Mouse (Mus musculus) liver, embryonic 14.5 days (tissue): ENCODE results near the gene Tnik. TPM values are rescaled to one million over a fixed set of nuclear protein-coding genes. Genes with fewer than 3 reads are reported as not detected.

Experiments
- ATAC-seq: fragments of 200-750 bp; cut with Nextera tagmentation; 2 replicates; pipeline ENCODE4 v1.8.0; 2017; ENCODE audit warnings: moderate number of reproducible peaks, mild to moderate bottlenecking, moderate library complexity; ENCODE audit not compliant: insufficient read depth
- DNase-seq, 3 experiments: peaks; one replicate each; pipeline ENCODE4 v3.0.0-alpha.2; 2012 to 2013; ENCODE audit warnings: low read depth in 3 of 3, low spot score in 3 of 3
- H3K27ac ChIP-seq: fragments of 300-500 bp; sonication (generic); 2 replicates; pipeline ENCODE4 v1.5.1; 2014; ENCODE audit warnings: moderate library complexity, mild to moderate bottlenecking, control low read depth, inconsistent platforms
- H3K27me3 ChIP-seq: fragments of 300-500 bp; sonication (generic); 2 replicates; pipeline ENCODE4 v1.6.1; 2014; ENCODE audit warnings: mild to moderate bottlenecking, low read length, moderate library complexity; ENCODE audit not compliant: control insufficient read depth, insufficient read depth
- H3K36me3 ChIP-seq: fragments of 300-500 bp; sonication (generic); replicated peaks from 2 replicates; pipeline ENCODE4 v1.6.1; 2014; ENCODE audit warnings: low read depth; ENCODE audit not compliant: control insufficient read depth, insufficient read depth
- H3K4me1 ChIP-seq, 2 experiments: fragments of 200-500 bp in 1 of 2; fragments of 300-500 bp in 1 of 2; sonication (generic) in 1 of 2; replicated peaks; 2 replicates each; pipeline ENCODE4 v1.6.1; 2012 to 2014; ENCODE audit warnings: antibody characterized with exemption in 1 of 2, inconsistent platforms in 1 of 2, low read length in 1 of 2; ENCODE audit not compliant: control insufficient read depth in 2 of 2, insufficient read depth in 2 of 2
- H3K4me2 ChIP-seq: fragments of 300-500 bp; sonication (generic); 2 replicates; pipeline ENCODE4 v1.6.1; 2014; ENCODE audit warnings: low read depth, mild to moderate bottlenecking, control low read depth, moderate library complexity
- H3K4me3 ChIP-seq, 2 experiments: fragments of 200-500 bp in 1 of 2; fragments of 300-500 bp in 1 of 2; sonication (generic) in 1 of 2; 2 replicates each; pipeline ENCODE4 v1.5.1; 2012 to 2014; ENCODE audit warnings: low read depth in 2 of 2, low read length in 2 of 2, mild to moderate bottlenecking in 2 of 2, control low read depth in 1 of 2, inconsistent platforms in 1 of 2, moderate library complexity in 1 of 2; ENCODE audit not compliant: insufficient read depth in 1 of 2
- H3K9ac ChIP-seq: fragments of 300-500 bp; sonication (generic); replicated peaks from 2 replicates; pipeline ENCODE4 v1.6.1; 2014; ENCODE audit warnings: mild to moderate bottlenecking, control low read depth, moderate library complexity
- H3K9me3 ChIP-seq: fragments of 300-500 bp; sonication (generic); 2 replicates; pipeline ENCODE4 v1.6.1; 2016; ENCODE audit warnings: low read length, mixed read lengths; ENCODE audit not compliant: control insufficient read depth
- CTCF ChIP-seq: IDR thresholded peaks from 2 replicates; pipeline ENCODE4 v1.5.1; 2016; ENCODE audit warnings: antibody characterized with exemption, low read depth, control low read depth
- EP300 ChIP-seq: IDR thresholded peaks from 2 replicates; pipeline ENCODE4 v1.6.1; 2016; ENCODE audit warnings: antibody characterized with exemption, low read depth
- WGBS: fragments of 180-500 bp; shearing (Covaris S2); extraction: QIAGEN DNeasy Blood & Tissue Kit; methylation state at CpG from one replicate; pipeline ENCODE4 v1.1.7; 2014; ENCODE audit not compliant: insufficient replicate concordance; 5-methylcytosine and 5-hydroxymethylcytosine counted together
- polyA plus RNA-seq, 2 experiments: library from polyadenylated mRNA; depleted of rRNA in 1 of 2; stranded (reverse) in 1 of 2; unstranded in 1 of 2; fragments of >200 nt; fragmentation: Nextera tagmentation in 1 of 2; extraction: Ambion mirVana in 1 of 2; gene quantifications; 2 replicates each; pipeline versions ENCODE4 v1.2.1 to v1.2.3; 2012 to 2014

The Tnik gene
- polyA plus RNA-seq, 2 experiments: 0.89 to 2.0 TPM

DNA sequence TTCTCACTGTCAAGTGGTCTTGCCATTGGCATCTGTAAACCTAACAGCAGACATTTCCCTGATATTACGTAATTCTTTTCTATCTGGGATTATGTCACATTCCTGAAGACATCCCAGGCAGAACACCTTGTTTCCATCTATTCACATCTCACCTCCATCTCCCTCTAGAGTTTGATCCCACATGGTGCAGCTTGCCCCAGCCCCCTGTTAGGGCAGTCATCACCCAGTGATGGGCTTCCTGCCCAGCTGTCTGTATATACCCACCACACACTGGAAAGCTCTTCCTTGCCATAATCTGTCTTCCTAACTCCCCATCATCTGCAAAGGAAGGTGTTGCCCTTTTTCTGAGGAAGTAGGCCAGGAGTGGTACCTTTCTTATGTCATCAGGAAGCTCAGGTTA is 159.2 kb downstream of the Tnik start:
- H3K9ac ChIP-seq: no peak overlapping the region
- TF ChIP-seq EP300 (no peak), CTCF (no peak)
- ATAC-seq (no peak), DNase-seq (no peak)
- H3K27me3 ChIP-seq: no peaks in the 10 kb centered on the region
- H3K9me3 ChIP-seq: no peaks in the 10 kb centered on the region
- H3K4me1 ChIP-seq: no peaks in the 10 kb centered on the region
- H3K4me3 ChIP-seq: no peak overlapping the region
- H3K4me2 ChIP-seq: no peak overlapping the region
- H3K36me3 ChIP-seq: no peaks in the 10 kb centered on the region
- H3K27ac ChIP-seq: no peak overlapping the region
- WGBS: 78% methylated on average over 1 of the region's 1 CpGs

DNA sequence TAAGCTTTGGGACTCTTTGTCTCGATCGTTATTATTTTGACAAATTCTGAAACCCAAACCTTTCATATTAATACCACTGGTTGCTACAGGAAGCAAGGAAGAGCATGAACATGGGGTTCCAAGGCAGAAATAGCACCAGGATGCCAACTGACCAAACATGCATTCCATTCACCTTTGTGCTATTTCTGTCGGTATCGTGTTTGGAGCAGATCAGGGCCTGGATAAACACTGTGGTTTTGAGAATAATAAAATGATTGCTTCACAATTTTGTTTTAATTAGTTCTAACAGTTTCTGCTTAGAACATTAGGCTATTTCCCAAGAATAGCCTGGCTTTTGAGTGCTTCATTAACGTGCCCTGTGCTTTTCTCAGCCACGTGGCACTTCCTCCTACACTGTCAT is 162.9 kb downstream of the Tnik start:
- Histone ChIP-seq H3K4me2 (no peak overlapping the region), H3K27ac (no peak overlapping the region), H3K27me3 (no peaks in the 10 kb centered on the region), H3K36me3 (no peaks in the 10 kb centered on the region), H3K4me3 (no peak overlapping the region), H3K9ac (no peak overlapping the region), H3K4me1 (0 out of 4 replicates have a peak, but pooled peaks cover 0 to 3% of the 10 kb centered on the region in 2 experiments), H3K9me3 (no peaks in the 10 kb centered on the region)
- ATAC-seq (no peak), DNase-seq (no peak)
- no peak for TF ChIP-seq EP300
- TF ChIP-seq CTCF: no peak
- WGBS: 67% methylated on average over 6 of the region's 6 CpGs

DNA sequence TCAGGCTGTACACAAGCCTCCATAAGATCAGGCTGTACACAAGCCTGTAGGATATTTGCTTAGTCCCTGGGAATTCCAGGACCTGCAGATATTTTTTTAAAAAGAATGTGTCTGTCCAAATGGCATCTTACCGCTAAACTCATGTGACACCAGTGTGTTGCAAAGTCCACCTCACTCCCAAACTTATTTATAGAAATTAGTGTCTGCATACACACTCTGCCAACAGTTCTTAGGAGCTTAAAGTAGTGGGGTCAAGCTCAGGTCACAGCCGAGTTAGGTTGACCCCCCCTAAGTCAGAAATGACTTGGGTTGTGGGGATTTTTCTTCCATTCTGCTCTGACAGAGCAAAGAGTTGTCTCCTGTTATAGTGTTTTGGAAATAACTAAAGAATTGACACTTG is 168.4 kb downstream of the Tnik start:
- H3K4me3 ChIP-seq: no peak overlapping the region
- H3K4me1 ChIP-seq: 0 out of 4 replicates have a peak, but pooled peaks cover 0 to 3% of the 10 kb centered on the region in 2 experiments
- H3K27ac ChIP-seq: no peak overlapping the region
- TF ChIP-seq EP300 (no peak), CTCF (no peak)
- no peak overlapping the region for H3K9ac ChIP-seq
- ATAC-seq (no peak), DNase-seq (no peak)
- H3K36me3 ChIP-seq: no peaks in the 10 kb centered on the region
- H3K27me3 ChIP-seq: no peaks in the 10 kb centered on the region
- no peaks in the 10 kb centered on the region for H3K9me3 ChIP-seq
- WGBS: 68% methylated on average over 2 of the region's 2 CpGs
- H3K4me2 ChIP-seq: no peak overlapping the region

DNA sequence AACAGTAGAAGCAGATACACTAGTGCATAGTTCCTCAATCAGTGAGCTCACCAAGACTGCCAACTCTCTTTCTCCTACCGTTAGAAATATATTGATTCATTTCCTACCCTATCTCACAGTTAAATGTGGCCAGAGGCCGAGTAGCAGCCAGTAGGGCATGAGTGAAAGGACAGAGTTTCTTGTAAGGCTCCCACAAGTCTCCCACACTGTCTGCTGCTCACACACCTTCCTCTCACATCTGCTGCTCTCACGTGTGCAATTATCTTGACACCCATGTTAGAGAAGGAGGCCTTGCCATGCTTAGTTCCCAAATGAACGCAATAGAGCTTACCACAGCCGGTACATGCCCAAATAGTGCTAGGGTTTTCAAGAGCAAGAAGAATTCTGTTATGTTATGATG is 169.3 kb downstream of the Tnik start:
- H3K27me3 ChIP-seq: no peaks in the 10 kb centered on the region
- H3K4me3 ChIP-seq: no peak overlapping the region
- DNase-seq (no peak), ATAC-seq (no peak)
- H3K36me3 ChIP-seq: no peaks in the 10 kb centered on the region
- no peak overlapping the region for H3K27ac ChIP-seq
- no peaks in the 10 kb centered on the region for H3K9me3 ChIP-seq
- 63% methylated on average over 5 of the region's 5 CpGs for WGBS
- TF ChIP-seq EP300 (no peak), CTCF (no peak)
- H3K4me2 ChIP-seq: no peak overlapping the region
- no peak overlapping the region for H3K9ac ChIP-seq
- H3K4me1 ChIP-seq: 0 out of 4 replicates have a peak, but pooled peaks cover 0 to 3% of the 10 kb centered on the region in 2 experiments

DNA sequence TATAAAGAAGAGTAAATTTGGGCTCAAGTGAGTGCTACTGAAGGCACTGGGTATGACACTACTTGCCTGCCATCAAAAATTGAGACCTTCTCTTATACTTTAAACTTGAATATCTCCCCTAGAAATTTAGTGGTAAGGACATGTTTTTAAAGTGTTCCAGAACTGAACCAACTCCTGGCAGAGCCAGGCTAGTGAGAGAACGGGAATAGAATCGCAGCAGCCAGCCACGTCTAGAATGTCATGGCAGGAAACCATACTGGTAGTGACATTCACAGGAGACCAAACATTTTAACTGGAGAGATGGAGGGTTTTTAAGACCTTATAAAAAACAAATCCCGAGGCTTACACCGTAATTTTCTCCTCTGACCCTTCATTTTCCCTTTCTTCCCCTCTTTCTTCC is 172.5 kb downstream of the Tnik start:
- Histone ChIP-seq H3K4me2 (no peak overlapping the region), H3K9ac (no peak overlapping the region), H3K36me3 (no peaks in the 10 kb centered on the region), H3K9me3 (no peaks in the 10 kb centered on the region), H3K27ac (no peak overlapping the region), H3K4me1 (0 out of 4 replicates have a peak, but pooled peaks cover 0 to under 1% of the 10 kb centered on the region in 2 experiments), H3K27me3 (no peaks in the 10 kb centered on the region), H3K4me3 (no peak overlapping the region)
- DNase-seq (no peak), ATAC-seq (no peak)
- TF ChIP-seq CTCF (no peak), EP300 (no peak)
- WGBS: 58% methylated on average over 5 of the region's 5 CpGs
